Mouse (Mus musculus) liver, adult (tissue): ENCODE measurements around the gene Lgals8.

Experiments used
- GATA4 ChIP-seq: IDR thresholded peaks from 2 replicates; pipeline ENCODE4 v1.6.1; 2014; ENCODE audit warnings: mild to moderate bottlenecking, low read length; ENCODE audit not compliant: insufficient replicate concordance

Lgals8 gene

DNA sequence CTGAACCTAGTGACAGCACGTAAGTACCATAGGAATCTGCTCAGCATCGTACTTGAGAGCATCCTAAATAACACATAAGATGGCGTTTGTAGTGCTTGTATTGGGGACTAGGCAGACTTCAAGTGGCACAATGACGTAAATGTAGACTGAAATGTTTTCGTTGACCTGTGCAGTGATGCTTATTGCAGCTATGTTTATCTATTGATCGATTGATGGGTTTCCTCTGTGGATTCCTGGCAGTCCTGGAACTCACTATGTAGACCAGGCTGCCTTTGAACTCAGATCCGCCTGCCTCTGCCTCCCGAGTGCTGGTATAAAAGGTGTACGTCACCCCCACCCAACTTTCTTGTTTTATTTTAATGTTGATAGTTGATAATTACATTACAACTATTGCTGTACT is 44.1 kb downstream of the Lgals8 start:
- no peak for TF ChIP-seq GATA4

DNA sequence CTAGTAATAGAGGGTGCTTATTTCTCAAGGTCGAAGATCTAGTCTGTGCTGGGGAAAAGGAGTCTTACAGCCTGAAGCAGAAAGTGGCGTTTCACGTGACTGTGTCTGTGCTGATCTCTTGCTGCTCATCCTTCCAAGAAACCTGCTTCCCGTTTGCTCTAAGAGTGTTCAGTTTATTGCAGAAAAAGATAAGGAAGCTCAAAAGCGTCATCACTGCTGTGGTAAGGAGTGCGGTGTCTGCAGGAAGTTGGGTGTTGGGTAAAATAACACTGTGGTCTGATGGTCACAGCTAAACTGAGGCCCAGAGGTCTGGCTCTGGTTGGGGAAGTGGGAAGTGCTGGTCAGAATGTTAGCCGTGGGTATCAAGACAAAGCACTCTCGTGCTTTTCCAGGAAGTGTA is 52.7 kb downstream of the Lgals8 start:
- TF ChIP-seq GATA4 = no peak

DNA sequence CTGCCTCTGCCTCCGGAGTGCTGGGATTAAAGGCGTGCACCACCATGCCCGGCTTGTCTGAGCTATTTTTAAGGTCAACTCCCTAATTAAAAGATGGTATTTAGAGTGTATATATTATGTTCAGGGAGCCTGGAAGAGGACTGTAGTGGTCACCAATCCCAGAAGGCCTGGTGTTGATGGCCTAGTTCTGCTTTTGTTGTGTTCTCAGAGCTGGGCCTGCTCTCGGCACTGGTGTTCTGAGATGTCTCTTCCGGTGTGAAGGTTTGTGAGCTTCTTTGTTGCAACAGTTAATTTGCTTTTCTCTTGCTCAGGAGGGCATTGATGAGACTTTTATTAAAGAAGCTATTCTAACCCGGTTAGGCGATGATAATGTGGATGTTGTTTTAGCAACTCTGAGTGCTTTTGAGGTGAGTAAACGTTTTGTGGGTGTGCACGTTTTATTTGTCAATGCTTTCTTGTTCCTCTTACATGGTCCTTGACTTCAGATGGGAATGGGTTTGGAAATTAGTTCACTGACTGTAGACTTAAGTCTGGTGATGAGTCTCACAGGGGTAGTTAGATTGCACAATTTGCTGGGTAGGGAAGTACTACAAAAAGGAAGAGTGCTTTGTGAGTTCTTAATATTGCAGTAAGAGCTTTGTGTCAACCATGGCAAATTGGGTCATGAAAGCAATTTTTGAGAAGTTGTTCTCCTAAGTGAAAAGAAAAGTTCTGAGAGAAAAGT is 56.2 kb downstream of the Lgals8 start:
- no peak for TF ChIP-seq GATA4

DNA sequence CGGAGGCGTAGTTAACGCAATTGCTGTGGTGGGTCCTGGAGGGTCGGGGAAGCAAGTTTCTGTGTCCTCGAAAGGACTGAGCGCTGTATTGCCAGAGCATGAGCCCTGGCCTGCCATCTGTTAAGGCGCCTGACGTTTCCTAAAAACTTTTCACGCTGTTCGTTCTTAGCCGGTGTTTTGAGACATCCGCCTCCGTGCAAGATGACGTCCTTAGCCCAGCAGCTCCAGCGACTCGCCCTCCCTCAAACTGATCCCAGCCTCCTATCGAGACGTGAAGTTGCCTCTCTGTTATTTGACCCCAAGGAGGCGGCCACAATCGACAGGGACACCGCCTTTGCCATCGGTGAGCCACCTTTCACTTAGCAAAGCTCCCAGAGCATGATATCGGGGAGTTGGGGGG is 69.2 kb downstream of the Lgals8 start:
- no peak for TF ChIP-seq GATA4

DNA sequence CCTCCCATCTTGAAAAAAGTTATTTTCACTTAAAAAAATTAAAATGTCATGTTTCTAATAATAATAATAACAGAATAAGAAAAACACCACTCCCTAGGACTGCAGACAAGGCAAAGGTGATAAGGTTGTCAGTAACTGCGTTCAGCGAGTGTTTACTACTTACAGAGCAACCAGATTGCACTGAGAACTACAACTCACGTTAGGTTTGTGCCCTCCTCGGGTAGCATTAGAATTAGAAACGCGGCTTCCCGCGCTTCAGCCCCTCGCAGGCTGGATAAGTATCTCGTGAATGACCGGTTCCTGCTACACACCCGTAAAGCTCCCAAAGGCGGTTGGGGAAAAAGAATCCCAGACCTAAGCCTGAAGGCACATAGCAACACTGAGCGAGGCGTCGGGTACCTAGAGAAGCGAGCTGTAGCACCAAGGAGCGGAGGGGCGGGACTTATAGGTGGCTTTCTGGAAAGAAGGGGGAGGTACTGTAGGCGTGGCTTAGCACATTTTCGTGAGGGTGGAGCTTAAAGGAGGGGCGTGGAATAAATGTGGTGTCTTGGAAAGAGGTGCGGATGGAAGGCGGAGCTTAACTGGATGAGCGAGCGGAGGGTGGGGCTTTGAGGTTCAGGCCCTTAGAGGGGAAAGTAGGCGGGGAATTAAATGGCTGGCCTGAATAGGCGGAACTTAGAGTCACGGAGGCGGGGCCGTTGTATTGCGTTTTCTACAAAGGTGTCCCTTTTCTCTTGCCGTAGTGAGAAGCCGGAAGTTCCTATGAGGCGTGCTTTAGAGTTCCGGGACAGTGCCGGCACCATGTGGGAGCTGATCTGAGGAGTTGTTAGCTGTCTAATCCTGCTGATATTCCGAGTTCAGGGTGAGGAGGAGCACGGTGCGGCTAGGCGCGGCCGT is 69.9 kb downstream of the Lgals8 start, which contains the start of gene Heatr1:
Gene Heatr1 (plus strand): TSS at position 419 of the 897 bp plus-strand sequence.
- TF ChIP-seq GATA4 = no peak
